Mouse (Mus musculus): Measurements from ENCODE around the gene Cep57l1. TPM values are rescaled to one million over a fixed set of nuclear protein-coding genes. Genes with fewer than 3 reads are reported as not detected.

Cep57l1 gene
- total and polyA plus RNA-seq, 3 experiments = 16.7 to 19.2 TPM; not detected in 1

DNA sequence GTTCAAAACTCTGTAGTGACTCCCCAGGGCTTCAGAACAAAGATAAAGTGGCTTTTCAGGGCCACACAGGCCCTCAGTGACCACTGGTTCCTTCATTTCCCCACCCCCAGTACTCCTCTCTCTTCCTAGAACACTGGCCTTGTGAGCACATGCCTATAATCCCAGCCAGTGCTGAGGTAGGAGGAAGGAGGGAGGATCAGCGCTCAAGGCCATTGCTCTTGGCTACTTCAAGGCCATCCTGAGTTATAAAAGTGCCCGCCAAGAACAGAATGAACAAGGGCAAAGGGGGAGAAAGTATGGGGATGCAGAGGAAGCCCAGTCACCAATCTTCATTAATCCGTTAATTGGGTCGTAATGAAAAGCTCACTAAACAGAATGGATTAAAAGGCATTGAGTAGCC is 44.1 kb downstream of the Cep57l1 start:
- DNase-seq (ENCODE audit: low read depth, low spot score) = no peak
- no peaks in the 10 kb centered on the region for H3K9me3 ChIP-seq (replicated peaks; ENCODE audit: insufficient read depth, low read length)

DNA sequence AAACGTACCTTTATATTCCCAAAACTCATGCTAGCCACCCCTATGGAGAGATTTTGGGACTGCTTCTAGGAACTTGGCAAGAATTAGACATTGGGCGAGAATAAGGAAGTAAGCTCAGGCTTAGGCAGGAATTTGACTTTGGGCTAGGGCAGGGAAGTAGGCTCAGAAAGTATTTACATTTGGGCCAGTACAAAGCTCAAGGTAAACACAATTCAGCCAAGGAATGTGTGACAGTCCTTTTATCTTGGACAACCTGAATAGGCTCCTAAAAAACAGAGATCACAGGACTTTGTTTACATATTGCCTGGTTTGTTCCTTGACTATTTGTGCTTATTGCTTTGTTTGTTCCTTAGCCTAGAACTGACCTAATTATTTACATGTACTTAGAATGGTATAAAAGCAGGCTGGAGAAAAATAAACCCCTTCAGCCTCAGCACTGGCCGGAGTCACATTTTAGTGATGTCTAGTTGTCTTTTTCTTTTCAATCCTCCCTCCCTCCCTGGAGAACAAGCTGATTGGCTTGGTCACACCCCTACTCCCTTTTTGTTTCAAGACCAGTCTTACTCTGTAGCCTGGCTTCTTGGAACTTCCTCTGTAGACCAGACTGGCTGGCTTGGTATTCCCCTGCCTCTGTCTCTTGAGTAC is 45.8 kb downstream of the Cep57l1 start:
- no peak for TF ChIP-seq ZKSCAN1 (IDR thresholded peaks at IDR 0.05; ENCODE audit: low read depth, low read length)
- peaks cover 0 to 3% of the 10 kb centered on the region in 2 experiments; a peak in 1 of 4 replicates for H3K4me1 ChIP-seq (ENCODE audit: control insufficient read depth in 1 of 2, insufficient read depth in 2 of 2, low read length in 2 of 2)
- peak; percentile 19 for DNase-seq (ENCODE audit: low read depth, low spot score)
- no peaks in the 10 kb centered on the region for H3K27me3 ChIP-seq (ENCODE audit: control insufficient read depth in 1 of 2, insufficient read depth in 2 of 2, low read length in 2 of 2)
- no peak overlapping the region for H3K27ac ChIP-seq (ENCODE audit: control insufficient read depth, low read depth, low read length)
- no peaks in the 10 kb centered on the region for H3K36me3 ChIP-seq (ENCODE audit: control insufficient read depth in 1 of 2, insufficient read depth in 2 of 2, low read length in 2 of 2)
- H3K9me3 ChIP-seq (replicated peaks; ENCODE audit: insufficient read depth, low read length) = no peaks in the 10 kb centered on the region
- no peaks in the 10 kb centered on the region for H3K79me2 ChIP-seq (ENCODE audit: control insufficient read depth, insufficient read depth, low read length, poor library complexity)
- no peak overlapping the region for H3K4me3 ChIP-seq (ENCODE audit: control insufficient read depth in 1 of 2, insufficient read depth in 1 of 2, low read depth in 2 of 2, low read length in 2 of 2)
- no peak overlapping the region for H3K9ac ChIP-seq (ENCODE audit: control insufficient read depth, low read depth, low read length, poor library complexity, severe bottlenecking)

More for the DNA sequence above, 44.1 kb downstream of the Cep57l1 start:
- Histone ChIP-seq H3K4me1 (ENCODE audit: control insufficient read depth in 1 of 2, insufficient read depth in 2 of 2, low read length in 2 of 2) (no peaks in the 10 kb centered on the region), H3K27me3 (ENCODE audit: control insufficient read depth in 1 of 2, insufficient read depth in 2 of 2, low read length in 2 of 2) (no peaks in the 10 kb centered on the region), H3K36me3 (ENCODE audit: control insufficient read depth in 1 of 2, insufficient read depth in 2 of 2, low read length in 2 of 2) (no peaks in the 10 kb centered on the region), H3K4me3 (ENCODE audit: control insufficient read depth in 1 of 2, insufficient read depth in 1 of 2, low read depth in 2 of 2, low read length in 2 of 2) (no peak overlapping the region), H3K27ac (ENCODE audit: control insufficient read depth, low read depth, low read length) (no peak overlapping the region), H3K79me2 (ENCODE audit: control insufficient read depth, insufficient read depth, low read length, poor library complexity) (no peaks in the 10 kb centered on the region), H3K9ac (ENCODE audit: control insufficient read depth, low read depth, low read length, poor library complexity, severe bottlenecking) (no peak overlapping the region)
- TF ChIP-seq GABPA (IDR thresholded peaks at IDR 0.05; ENCODE audit: low read depth, low read length) = no peak
- TF ChIP-seq ZC3H11A (IDR thresholded peaks at IDR 0.05; ENCODE audit: low read depth, low read length) = no peak

- DNase-seq (ENCODE audit: low read depth, low spot score) = no peak
- no peaks in the 10 kb centered on the region for H3K36me3 ChIP-seq (ENCODE audit: control insufficient read depth in 1 of 2, insufficient read depth in 2 of 2, low read length in 2 of 2)
- TF ChIP-seq E2F4 (IDR thresholded peaks at IDR 0.05; ENCODE audit: borderline replicate concordance, low read depth, low read length) (no peak), MYC (IDR thresholded peaks at IDR 0.05; ENCODE audit: low read depth, low read length) (no peak), GABPA (IDR thresholded peaks at IDR 0.05; ENCODE audit: low read depth, low read length) (no peak), MAFK (IDR thresholded peaks at IDR 0.05; ENCODE audit: borderline replicate concordance, low read depth, low read length) (no peak), NELFE (IDR thresholded peaks at IDR 0.05; ENCODE audit: low read depth, low read length) (no peak), ZMIZ1 (IDR thresholded peaks at IDR 0.05; ENCODE audit: low read depth, low read length) (no peak), SIN3A (IDR thresholded peaks at IDR 0.05; ENCODE audit: low read length) (no peak), RAD21 (IDR thresholded peaks at IDR 0.05; ENCODE audit: low read depth, low read length) (no peak), EP300 (IDR thresholded peaks at IDR 0.05; ENCODE audit: low read depth in 1 of 2, low read length in 2 of 2) (no peak), MAX (IDR thresholded peaks at IDR 0.05; ENCODE audit: low read length) (no peak), HCFC1 (IDR thresholded peaks at IDR 0.05; ENCODE audit: low read depth, low read length) (no peak), UBTF (IDR thresholded peaks at IDR 0.05; ENCODE audit: borderline replicate concordance, insufficient read depth, low read depth, low read length) (no peak), USF2 (IDR thresholded peaks at IDR 0.05; ENCODE audit: borderline replicate concordance in 1 of 2, insufficient read depth in 1 of 2, low read depth in 1 of 2, low read length in 2 of 2) (no peak), MAZ (IDR thresholded peaks at IDR 0.05; ENCODE audit: low read depth, low read length) (no peak)
These were observed 48.8 kb downstream of the Cep57l1 start for GRCm38 (mm10) chr10:41760866-41761265.

More at GRCm38 (mm10) chr10:41760866-41761265, 48.8 kb downstream of the Cep57l1 start:
- Histone ChIP-seq H3K9ac (ENCODE audit: control insufficient read depth, low read depth, low read length, poor library complexity, severe bottlenecking) (no peak overlapping the region), H3K9me3 (replicated peaks; ENCODE audit: insufficient read depth, low read length) (no peaks in the 10 kb centered on the region), H3K27me3 (ENCODE audit: control insufficient read depth in 1 of 2, insufficient read depth in 2 of 2, low read length in 2 of 2) (no peaks in the 10 kb centered on the region), H3K4me1 (ENCODE audit: control insufficient read depth in 1 of 2, insufficient read depth in 2 of 2, low read length in 2 of 2) (peaks cover 0 to 3% of the 10 kb centered on the region in 2 experiments; a peak in 1 of 4 replicates), H3K79me2 (ENCODE audit: control insufficient read depth, insufficient read depth, low read length, poor library complexity) (no peaks in the 10 kb centered on the region), H3K4me3 (ENCODE audit: control insufficient read depth in 1 of 2, insufficient read depth in 1 of 2, low read depth in 2 of 2, low read length in 2 of 2) (no peak overlapping the region), H3K27ac (ENCODE audit: control insufficient read depth, low read depth, low read length) (no peak overlapping the region)
